Mouse (Mus musculus) CH12.LX (cell line): Measurements from ENCODE around the gene Slc12a6.

Source experiments
- CHD1 ChIP-seq: IDR thresholded peaks from 2 replicates; pipeline ENCODE4 v1.6.1; 2012; ENCODE audit warnings: low read depth, low read length, improper control_type of control experiment, inconsistent platforms
- CTCF ChIP-seq, 2 experiments: IDR thresholded peaks in 1 of 2; conservative IDR thresholded peaks in 1 of 2; 2 replicates each; pipeline ENCODE4 v1.5.1; 2011 to 2012; ENCODE audit warnings: low read depth in 2 of 2, low read length in 2 of 2, improper control_type of control experiment in 1 of 2, inconsistent platforms in 1 of 2, mild to moderate bottlenecking in 1 of 2, moderate library complexity in 1 of 2
- JUND ChIP-seq: conservative IDR thresholded peaks from 2 replicates; pipeline ENCODE4 v1.6.1; 2011; ENCODE audit warnings: low read depth, low read length, improper control_type of control experiment
- MXI1 ChIP-seq: IDR thresholded peaks from 2 replicates; pipeline ENCODE4 v1.6.1; 2011; ENCODE audit warnings: mild to moderate bottlenecking, low read depth, low read length, improper control_type of control experiment
- POLR2A ChIP-seq: IDR thresholded peaks from 2 replicates; pipeline ENCODE4 v1.6.1; 2011; ENCODE audit warnings: low read depth, mild to moderate bottlenecking, improper control_type of control experiment, low read length
- RAD21 ChIP-seq: IDR thresholded peaks from 2 replicates; pipeline ENCODE4 v1.6.1; 2011; ENCODE audit warnings: low read depth, mild to moderate bottlenecking, low read length, improper control_type of control experiment, moderate library complexity

GRCm38 (mm10) chr2:112315638-112316037 is 50.0 kb downstream of the Slc12a6 start:
- TF ChIP-seq POLR2A (no peak), RAD21 (no peak), CHD1 (no peak), MXI1 (no peak), JUND (no peak), CTCF (conservative IDR thresholded peaks at IDR 0.05 in 1 of 2, IDR thresholded peaks at IDR 0.05 in 1 of 2; ENCODE audit: low read depth in 2 of 2, low read length in 2 of 2) (no peak)
